Comparison of ENCODE assay signal across 8 mouse cellular contexts in genomic region chr15:78947657-78948056, GRCm38 (mm10). TPM values are rescaled to one million over a fixed set of nuclear protein-coding genes. Genes with fewer than 3 reads are reported as not detected.
DNase-seq lines count a peak whose midpoint lies in the region; ATAC-seq lines count a peak whose summit lies in the region.

Gene Triobp, plus strand, starts transcription at chr15:78947724.

- no peaks in the 10 kb centered on the region for H3K9me3 ChIP-seq in hindbrain, embryonic 13.5 days

- peak within 1 kb of the TSS; percentile 86 for H3K27ac ChIP-seq in hindbrain, embryonic 13.5 days

- peak; percentile 82 for DNase-seq in R1 (ENCODE audit: low read depth, low spot score)
- DNase-seq in cerebellum, postnatal 36 days: peak; percentile 86 to 90
- DNase-seq in frontal cortex, postnatal 25 days (ENCODE audit: low spot score in 2 of 2): peak; percentile 41 to 59
- peak; percentile 74 for DNase-seq in left cerebral cortex, adult 11 months (ENCODE audit: low spot score)
- DNase-seq in lung, postnatal 4 days: peak; percentile 88 to 94
- peak; percentile 86 for DNase-seq in right cerebral cortex, adult 18-20 months
- DNase-seq in thymus, postnatal 4 days: no peak

- H3K27me3 ChIP-seq in hindbrain, embryonic 13.5 days: no peaks in the 10 kb centered on the region

- H3K36me3 ChIP-seq in hindbrain, embryonic 13.5 days: peaks cover 18% of the 10 kb centered on the region

- peak within 1 kb of the TSS; percentile 69 for H3K4me2 ChIP-seq in hindbrain, embryonic 13.5 days

- H3K9ac ChIP-seq in hindbrain, embryonic 13.5 days: peak within 1 kb of the TSS; percentile 84

- H3K4me3 ChIP-seq in hindbrain, embryonic 13.5 days: peak within 1 kb of the TSS; percentile 66

- ATAC-seq in hindbrain, embryonic 13.5 days (ENCODE audit: low FRiP score): peak; percentile 98

- 0% methylated on average over 24 of the region's 24 CpGs for WGBS in hindbrain, embryonic 13.5 days

- peaks cover 30% of the 10 kb centered on the region for H3K4me1 ChIP-seq in hindbrain, embryonic 13.5 days (replicated peaks)

RNA-seq across cellular contexts. Expression of gene Triobp, which starts in this region (rescaled TPM):
- 31.6 and 36.6 TPM in 2 replicates for polyA plus RNA-seq in hindbrain, embryonic 13.5 days (2015; fragmentation: Nextera tagmentation; extraction: Ambion mirVana)
